Mouse (Mus musculus) heart, embryonic 10.5 days (tissue): ENCODE measurements around the gene Errfi1. TPM values are rescaled to one million over a fixed set of nuclear protein-coding genes. Genes with fewer than 3 reads are reported as not detected.

Experiments used
- DNase-seq: peaks from one replicate; pipeline ENCODE4 v3.0.0-alpha.2; 2017; ENCODE audit warnings: low spot score
- H3K27ac ChIP-seq: fragments of 300-500 bp; sonication (generic); 2 replicates; pipeline ENCODE4 v1.5.1; 2016; ENCODE audit warnings: mild to moderate bottlenecking
- H3K27me3 ChIP-seq: fragments of 300-500 bp; sonication (generic); 2 replicates; pipeline ENCODE4 v1.6.1; 2016; ENCODE audit warnings: mild to moderate bottlenecking; ENCODE audit not compliant: poor library complexity, insufficient read depth, severe bottlenecking
- H3K36me3 ChIP-seq: fragments of 300-500 bp; sonication (generic); 2 replicates; pipeline ENCODE4 v1.6.1; 2016; ENCODE audit warnings: mild to moderate bottlenecking, moderate library complexity
- H3K4me1 ChIP-seq: fragments of 300-500 bp; sonication (generic); 2 replicates; pipeline ENCODE4 v1.6.1; 2016; ENCODE audit warnings: mild to moderate bottlenecking
- H3K4me3 ChIP-seq: fragments of 300-500 bp; sonication (generic); 2 replicates; pipeline ENCODE4 v1.5.1; 2016; ENCODE audit warnings: mild to moderate bottlenecking, moderate library complexity
- H3K9me3 ChIP-seq: fragments of 300-500 bp; sonication (generic); 2 replicates; pipeline ENCODE4 v1.6.1; 2016; ENCODE audit warnings: mild to moderate bottlenecking, moderate library complexity
- WGBS: fragments of 180-500 bp; shearing (Covaris S2); methylation state at CpG from one replicate; pipeline ENCODE4 v1.1.7; 2016; 5-methylcytosine and 5-hydroxymethylcytosine counted together
- polyA plus RNA-seq: library from polyadenylated mRNA; unstranded; fragments of >200 nt; fragmentation: Nextera tagmentation; extraction: Ambion mirVana; gene quantifications from 2 replicates; pipeline ENCODE4 v1.2.1, GENCODE M21; 2016

Errfi1 gene
- polyA plus RNA-seq, 1 experiment from 2014 or later: 25.7 TPM

DNA sequence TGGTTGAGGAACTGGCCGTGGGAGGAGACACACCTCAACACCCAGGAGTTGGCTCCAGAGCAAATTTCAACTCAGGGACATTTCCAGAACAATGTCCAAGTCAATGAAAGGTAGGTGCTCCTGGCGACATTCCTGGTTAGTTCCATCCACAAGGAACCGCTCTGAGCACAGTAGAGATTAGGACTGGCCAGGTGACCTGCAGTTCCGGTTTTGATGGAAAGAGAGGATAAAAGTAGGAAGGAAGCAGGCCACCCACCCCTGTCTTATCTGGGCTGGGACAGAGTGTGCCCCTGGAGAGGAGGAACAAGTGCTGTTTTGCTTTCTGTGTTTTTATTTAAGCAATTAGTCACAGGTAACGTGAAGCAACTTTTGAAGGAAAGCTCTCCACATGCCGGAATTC lies 28.8 kb upstream of the Errfi1 start:
- Histone ChIP-seq H3K4me1 (peaks cover 65% of the 10 kb centered on the region), H3K36me3 (no peaks in the 10 kb centered on the region), H3K27me3 (no peaks in the 10 kb centered on the region), H3K27ac (peak overlapping the region; percentile 80), H3K4me3 (no peak overlapping the region), H3K9me3 (no peaks in the 10 kb centered on the region)
- DNase-seq: no peak
- WGBS: 42% methylated on average over 6 of the region's 6 CpGs

DNA sequence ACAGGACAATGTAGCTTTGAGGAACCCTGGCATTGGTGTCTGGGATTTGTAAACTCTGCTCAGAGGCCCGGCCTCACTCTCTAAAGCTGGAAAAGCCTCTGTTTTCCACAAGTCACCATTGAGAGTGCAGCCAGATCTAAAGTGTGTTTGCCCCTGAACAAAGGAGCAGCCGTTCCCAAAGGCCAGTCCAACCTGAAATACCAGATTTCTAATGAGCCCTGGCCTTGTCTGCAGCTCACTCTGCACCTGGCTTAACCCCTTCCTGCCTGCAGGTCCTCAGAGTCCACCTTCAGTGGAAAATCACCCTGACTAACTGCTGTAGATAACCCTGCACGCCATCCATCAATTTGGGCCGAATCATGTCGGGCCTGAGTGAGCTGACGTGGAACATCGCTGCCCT lies 28.2 kb upstream of the Errfi1 start:
- H3K4me1 ChIP-seq: peaks cover 63% of the 10 kb centered on the region
- WGBS: 36% methylated on average over 7 of the region's 7 CpGs

DNA sequence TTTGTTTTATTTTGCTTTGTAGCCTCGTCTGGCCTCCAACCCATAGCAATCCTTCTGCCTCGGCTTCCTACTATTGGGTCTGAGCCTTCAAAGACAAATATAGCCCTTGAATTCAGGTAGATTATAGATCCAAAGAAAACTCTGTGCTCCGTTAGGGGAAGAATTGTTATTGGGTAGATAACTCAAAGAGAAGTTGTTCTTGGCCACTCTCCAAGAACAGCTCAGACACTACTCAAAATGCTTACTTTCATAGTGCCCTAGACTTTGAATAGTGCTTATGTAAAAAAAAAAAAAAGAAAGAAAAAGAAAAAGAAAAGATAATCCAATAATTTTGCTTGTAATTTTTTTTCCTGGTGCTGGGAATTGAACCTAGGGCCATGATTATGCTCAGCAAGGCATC lies 22.4 kb upstream of the Errfi1 start:
- H3K27me3 ChIP-seq: no peaks in the 10 kb centered on the region
- no peaks in the 10 kb centered on the region for H3K36me3 ChIP-seq
- no peak for DNase-seq
- peaks cover 17% of the 10 kb centered on the region for H3K4me1 ChIP-seq
- no peaks in the 10 kb centered on the region for H3K9me3 ChIP-seq
- H3K4me3 ChIP-seq: no peak overlapping the region
- WGBS: 56% methylated on average over 3 of the region's 3 CpGs
- H3K27ac ChIP-seq: no peak overlapping the region

More for the DNA sequence above, 28.2 kb upstream of the Errfi1 start:
- no peak for DNase-seq
- H3K4me3 ChIP-seq: no peak overlapping the region
- H3K9me3 ChIP-seq: no peaks in the 10 kb centered on the region
- peak overlapping the region; percentile 80 for H3K27ac ChIP-seq
- H3K36me3 ChIP-seq: no peaks in the 10 kb centered on the region
- no peaks in the 10 kb centered on the region for H3K27me3 ChIP-seq

DNA sequence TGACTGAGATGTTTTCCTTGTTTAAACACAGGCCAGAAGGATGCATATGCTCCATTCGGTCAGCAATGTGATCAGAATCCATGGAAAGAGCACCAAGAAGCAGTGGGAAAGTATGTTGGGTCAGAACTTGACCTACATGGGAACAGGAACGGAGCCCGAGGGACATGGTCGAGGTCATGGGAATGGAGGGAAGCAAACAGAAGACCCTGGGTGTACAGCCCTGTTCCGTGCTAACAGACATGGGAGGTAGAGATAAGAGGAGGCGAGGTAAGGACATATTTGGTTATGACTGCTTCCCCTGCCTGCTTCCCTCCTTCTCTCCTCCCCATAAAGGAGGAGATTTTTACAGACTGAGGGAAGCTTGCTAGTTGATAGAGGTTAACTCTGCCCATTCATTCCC lies 21.8 kb upstream of the Errfi1 start:
- WGBS: 60% methylated on average over 6 of the region's 6 CpGs
- H3K27me3 ChIP-seq: no peaks in the 10 kb centered on the region
- H3K36me3 ChIP-seq: no peaks in the 10 kb centered on the region
- H3K4me1 ChIP-seq: peaks cover 12% of the 10 kb centered on the region
- no peak overlapping the region for H3K4me3 ChIP-seq
- no peaks in the 10 kb centered on the region for H3K9me3 ChIP-seq
- H3K27ac ChIP-seq: peak overlapping the region; percentile 67; the same call in 1 of the 2 replicates
- no peak for DNase-seq

DNA sequence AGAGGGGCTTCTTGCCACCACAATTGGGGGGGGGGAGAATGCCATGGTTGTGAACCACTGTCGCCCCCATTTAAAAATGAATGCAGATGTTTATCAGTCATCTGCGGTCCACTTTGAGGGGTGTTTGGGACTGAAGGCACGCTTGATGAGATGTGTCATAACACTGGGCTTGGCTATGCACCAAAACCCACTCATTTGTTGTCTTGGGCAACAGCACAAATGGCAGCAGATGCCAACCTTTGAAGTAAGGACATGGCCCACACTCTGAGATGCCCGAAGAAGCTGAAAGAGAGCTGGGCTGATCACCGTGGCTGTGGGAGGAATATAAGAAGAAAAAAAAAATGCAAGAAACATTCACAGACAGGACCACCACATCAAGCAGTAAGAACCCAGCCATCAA lies 18.6 kb upstream of the Errfi1 start:
- DNase-seq: no peak
- 91% methylated on average over 5 of the region's 5 CpGs for WGBS
- no peak overlapping the region for H3K27ac ChIP-seq
- no peaks in the 10 kb centered on the region for H3K36me3 ChIP-seq
- no peak overlapping the region for H3K4me3 ChIP-seq
- H3K9me3 ChIP-seq: no peaks in the 10 kb centered on the region
- H3K27me3 ChIP-seq: no peaks in the 10 kb centered on the region
- H3K4me1 ChIP-seq: peaks cover 9% of the 10 kb centered on the region

DNA sequence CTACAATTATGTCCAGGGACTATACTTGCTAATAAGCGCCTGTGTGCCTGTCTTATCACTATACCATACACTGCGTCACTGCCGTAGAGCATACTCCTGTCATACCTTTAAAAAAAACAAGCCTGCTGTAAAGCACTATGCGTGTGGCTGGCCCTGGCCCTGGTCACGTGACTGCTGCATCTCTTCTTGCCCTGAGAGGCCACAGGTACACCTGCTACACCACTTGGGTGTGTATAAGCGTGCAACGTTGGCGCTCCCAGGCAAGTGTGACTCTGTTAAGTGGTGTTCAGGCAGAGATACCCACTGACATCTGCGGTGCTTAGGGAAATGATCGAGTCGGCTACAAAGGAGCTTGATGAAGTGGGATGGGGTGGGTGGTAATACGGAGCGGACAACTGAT lies 17.5 kb upstream of the Errfi1 start:
- Histone ChIP-seq H3K36me3 (no peaks in the 10 kb centered on the region), H3K4me1 (peaks cover 9% of the 10 kb centered on the region), H3K27ac (no peak overlapping the region), H3K27me3 (no peaks in the 10 kb centered on the region), H3K9me3 (no peaks in the 10 kb centered on the region), H3K4me3 (no peak overlapping the region)
- WGBS: 86% methylated on average over 13 of the region's 13 CpGs
- DNase-seq: no peak

DNA sequence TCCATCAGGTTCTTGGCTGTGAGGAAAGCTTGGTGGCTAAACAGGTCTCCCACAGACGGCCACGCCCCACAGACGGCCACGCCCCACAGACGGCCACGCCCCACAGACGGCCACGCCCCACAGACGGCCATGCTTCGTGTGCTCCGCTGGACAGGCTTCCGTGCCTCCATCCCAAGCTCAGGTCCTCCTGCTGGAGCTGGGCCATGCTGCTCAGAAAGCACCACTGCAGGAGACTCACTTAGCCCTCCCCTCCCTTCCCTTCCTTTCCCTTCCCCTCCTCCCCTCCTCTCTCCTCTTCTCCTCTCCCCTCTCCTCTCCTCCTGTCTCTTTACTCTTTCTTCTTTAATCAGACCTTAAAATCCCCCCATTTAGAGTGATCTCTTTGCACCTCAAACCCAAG lies 16.8 kb upstream of the Errfi1 start:
- Histone ChIP-seq H3K4me1 (peaks cover 5% of the 10 kb centered on the region), H3K4me3 (no peak overlapping the region), H3K36me3 (no peaks in the 10 kb centered on the region), H3K27me3 (no peaks in the 10 kb centered on the region), H3K9me3 (no peaks in the 10 kb centered on the region), H3K27ac (no peak overlapping the region)
- no peak for DNase-seq
- WGBS: 87% methylated on average over 12 of the region's 12 CpGs

DNA sequence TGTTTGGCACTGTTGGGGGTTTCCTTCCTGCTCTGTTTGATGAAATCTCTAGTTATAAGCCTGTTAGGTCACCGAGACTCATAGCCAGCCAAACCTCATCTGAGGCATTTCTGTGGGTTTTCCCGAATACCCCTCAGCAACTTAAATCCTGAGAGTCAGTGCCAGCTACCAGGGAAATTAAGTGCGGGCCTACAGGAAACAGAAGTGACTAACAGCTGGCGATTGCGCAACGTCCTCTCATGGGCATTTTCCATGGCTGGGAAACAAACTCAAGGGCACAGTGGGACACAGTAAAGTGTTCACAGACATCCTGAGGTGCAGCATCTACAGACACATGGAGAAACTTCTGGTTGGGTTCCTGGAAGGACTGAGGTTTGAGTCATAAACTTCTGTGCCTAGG lies 16.3 kb upstream of the Errfi1 start:
- DNase-seq: no peak
- Histone ChIP-seq H3K36me3 (no peaks in the 10 kb centered on the region), H3K4me3 (no peak overlapping the region), H3K27me3 (no peaks in the 10 kb centered on the region), H3K27ac (no peak overlapping the region), H3K4me1 (no peaks in the 10 kb centered on the region), H3K9me3 (no peaks in the 10 kb centered on the region)
- 80% methylated on average over 6 of the region's 6 CpGs for WGBS

DNA sequence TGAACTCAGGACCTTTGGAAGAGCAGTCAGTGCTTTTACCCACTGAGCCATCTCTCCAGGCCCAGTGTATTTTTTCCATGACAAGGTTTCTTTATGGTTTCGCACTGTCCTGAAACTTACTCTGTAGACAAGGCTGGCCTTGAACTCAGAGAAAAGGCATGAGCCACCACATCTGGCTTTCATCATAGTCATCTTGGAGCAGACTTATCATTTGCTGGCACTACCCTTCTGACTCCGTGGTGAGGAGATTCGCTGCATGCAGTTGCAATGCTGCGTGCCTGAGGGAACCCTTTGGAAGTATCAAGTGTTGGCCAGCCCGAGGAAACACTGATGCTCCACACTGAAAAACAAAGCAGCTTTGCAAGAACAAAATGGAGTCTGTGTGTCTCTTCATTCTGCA lies 11.7 kb upstream of the Errfi1 start:
- Histone ChIP-seq H3K27me3 (no peaks in the 10 kb centered on the region), H3K9me3 (no peaks in the 10 kb centered on the region), H3K36me3 (no peaks in the 10 kb centered on the region), H3K27ac (no peak overlapping the region), H3K4me3 (no peak overlapping the region), H3K4me1 (no peaks in the 10 kb centered on the region; the same call in 1 of the 2 replicates)
- WGBS: 81% methylated on average over 5 of the region's 5 CpGs
- DNase-seq: no peak

DNA sequence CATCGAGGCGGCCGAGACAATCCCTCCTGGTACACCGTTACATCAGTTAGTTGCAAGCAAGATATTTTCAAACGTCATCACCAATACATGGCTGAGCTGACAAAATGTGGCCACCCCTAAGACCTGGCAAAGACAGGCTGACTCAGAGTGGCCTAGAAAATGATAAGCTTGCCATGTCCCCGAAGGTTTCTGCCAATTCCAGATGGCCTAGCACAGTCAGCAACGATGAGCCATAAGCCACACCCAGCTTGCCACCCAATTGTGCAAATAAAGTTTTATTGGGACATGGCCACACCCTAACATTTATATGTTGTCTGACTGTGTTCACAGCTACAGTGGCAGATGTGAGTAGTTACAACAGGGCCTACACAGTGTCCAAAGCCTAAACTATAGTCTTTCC lies 10.5 kb upstream of the Errfi1 start:
- 81% methylated on average over 7 of the region's 7 CpGs for WGBS
- Histone ChIP-seq H3K27ac (no peak overlapping the region), H3K27me3 (no peaks in the 10 kb centered on the region), H3K9me3 (no peaks in the 10 kb centered on the region), H3K36me3 (no peaks in the 10 kb centered on the region), H3K4me3 (no peak overlapping the region), H3K4me1 (peaks cover 6% of the 10 kb centered on the region; the same call in 1 of the 2 replicates)
- DNase-seq: no peak

DNA sequence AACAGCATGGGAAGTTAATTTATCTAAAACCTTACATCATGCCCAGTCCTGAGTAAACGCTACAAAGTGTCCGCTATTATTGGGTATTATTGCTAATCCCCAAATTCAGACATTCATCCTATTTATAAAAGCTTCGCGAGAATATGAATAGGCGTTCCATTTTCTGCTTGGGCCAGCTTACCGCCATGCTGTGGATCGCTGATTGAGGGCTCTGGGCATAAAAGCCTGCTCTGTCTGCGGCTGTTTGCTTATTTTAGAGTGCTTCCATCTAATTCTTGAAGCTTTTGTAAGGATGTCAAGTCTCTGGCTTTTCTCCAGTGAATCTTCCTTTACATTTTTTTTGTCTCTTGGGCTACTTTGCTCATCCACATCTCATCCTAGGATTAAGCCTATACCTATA lies 7.4 kb upstream of the Errfi1 start:
- Histone ChIP-seq H3K27me3 (no peaks in the 10 kb centered on the region), H3K4me3 (no peak overlapping the region), H3K27ac (no peak overlapping the region), H3K4me1 (peaks cover 6% of the 10 kb centered on the region; the same call in 1 of the 2 replicates), H3K36me3 (no peaks in the 10 kb centered on the region), H3K9me3 (no peaks in the 10 kb centered on the region)
- no peak for DNase-seq
- WGBS: 89% methylated on average over 8 of the region's 8 CpGs

DNA sequence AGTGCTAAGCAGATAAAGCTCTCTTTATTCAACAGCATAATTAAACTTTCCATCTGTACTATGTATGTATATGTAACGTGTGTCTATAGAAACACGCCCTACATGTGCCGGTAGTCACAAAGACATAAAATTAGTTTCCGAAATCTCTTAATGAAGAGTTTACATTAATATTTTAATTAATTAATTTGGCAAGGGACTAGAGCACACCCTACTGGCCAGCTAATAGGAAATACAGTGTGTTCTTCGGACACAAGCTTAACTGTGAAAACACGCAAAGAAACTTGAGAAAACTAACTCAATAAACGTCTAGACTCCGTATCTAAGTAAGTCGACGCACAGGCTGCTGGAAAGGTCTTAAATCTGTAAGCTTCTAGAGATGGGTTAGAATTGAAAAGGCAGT lies 3.8 kb upstream of the Errfi1 start:
- Histone ChIP-seq H3K9me3 (no peaks in the 10 kb centered on the region), H3K36me3 (no peaks in the 10 kb centered on the region), H3K4me3 (no peak overlapping the region), H3K27me3 (no peaks in the 10 kb centered on the region), H3K4me1 (peaks cover 16% of the 10 kb centered on the region), H3K27ac (no peak overlapping the region)
- no peak for DNase-seq
- 70% methylated on average over 10 of the region's 10 CpGs for WGBS

DNA sequence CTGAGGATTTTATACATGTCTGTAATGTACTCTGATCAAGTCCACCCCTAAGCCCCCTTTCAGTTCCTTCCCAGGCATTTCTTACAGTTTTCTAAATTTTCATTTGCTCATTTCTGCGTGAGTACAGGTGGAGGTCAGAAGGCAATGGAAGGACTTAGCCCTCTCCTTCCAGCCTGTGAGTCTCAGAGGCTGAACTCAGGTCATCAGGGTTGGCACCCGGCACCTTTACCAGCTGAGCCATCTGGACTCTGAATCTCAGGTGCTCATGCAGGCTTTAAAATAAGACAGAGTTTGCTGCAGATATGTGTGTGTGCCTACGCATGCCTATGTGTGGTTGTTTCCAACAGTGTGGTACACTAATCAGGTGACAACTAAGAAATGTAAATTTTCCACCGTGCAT lies 2.8 kb upstream of the Errfi1 start:
- Histone ChIP-seq H3K4me1 (peaks cover 16% of the 10 kb centered on the region), H3K36me3 (no peaks in the 10 kb centered on the region), H3K27ac (no peak overlapping the region), H3K27me3 (no peaks in the 10 kb centered on the region), H3K4me3 (no peak overlapping the region), H3K9me3 (no peaks in the 10 kb centered on the region)
- DNase-seq: no peak
- 78% methylated on average over 4 of the region's 4 CpGs for WGBS

DNA sequence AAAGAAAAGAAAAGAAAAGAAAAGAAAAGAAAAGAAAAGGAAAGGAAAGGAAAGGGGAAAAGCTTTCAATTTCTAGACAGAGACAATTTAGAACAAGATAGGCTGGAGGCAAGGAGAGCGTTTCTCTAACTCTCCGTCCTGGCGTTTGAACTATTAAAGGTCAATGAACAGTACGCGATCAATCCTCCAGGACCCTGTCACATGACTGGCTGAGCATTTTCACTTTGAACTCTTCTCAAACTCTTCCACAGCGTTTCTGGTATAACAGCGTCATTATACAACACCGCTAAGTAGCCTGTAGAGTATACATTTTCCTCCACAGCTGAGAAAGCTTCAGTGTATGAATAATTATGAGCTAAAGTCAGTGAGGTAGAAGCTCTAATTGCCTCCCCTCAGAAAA lies 1.7 kb upstream of the Errfi1 start:
- Histone ChIP-seq H3K27ac (no peak overlapping the region), H3K27me3 (no peaks in the 10 kb centered on the region)
- 74% methylated on average over 8 of the region's 8 CpGs for WGBS

More for the DNA sequence above, 1.7 kb upstream of the Errfi1 start:
- no peak for DNase-seq
- no peaks in the 10 kb centered on the region for H3K9me3 ChIP-seq
- H3K36me3 ChIP-seq: no peaks in the 10 kb centered on the region
- H3K4me3 ChIP-seq: no peak overlapping the region
- peaks cover 16% of the 10 kb centered on the region for H3K4me1 ChIP-seq
